10 mouse cellular contexts compared by ENCODE assay signal in the genomic region with DNA sequence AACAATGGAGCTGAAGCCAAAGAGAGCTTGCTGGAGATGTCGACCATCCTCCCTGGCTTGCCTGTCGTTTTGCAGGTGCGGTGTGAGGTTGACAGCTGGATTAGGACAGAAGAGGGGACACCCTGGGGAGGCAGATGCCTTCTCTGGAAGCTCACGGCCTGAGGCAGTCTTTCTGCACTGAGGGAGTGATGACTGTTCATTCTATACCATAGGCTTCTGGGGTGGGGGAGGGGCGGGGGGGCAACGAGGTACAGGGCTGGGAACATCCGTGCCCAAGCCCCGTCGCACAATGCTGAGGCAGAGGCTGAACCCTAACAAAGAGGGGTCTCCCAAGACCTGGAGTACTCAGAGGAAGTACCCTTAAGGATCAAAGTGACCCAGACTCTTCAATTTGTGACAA. TPM values are rescaled to one million over a fixed set of nuclear protein-coding genes. Genes with fewer than 3 reads are reported as not detected.
A peak's percentile ranks its signal among the peaks of the same experiment; 100 is the strongest.
DNase-seq lines count a peak whose midpoint lies in the region; ATAC-seq and TF ChIP-seq lines count a peak whose summit lies in the region.
"Had no signal": no experiment of that assay in that cellular context is flagged by ENCODE, and none has a peak within 500 bp of the region (broad histone marks: within the 10 kb centered on the region; RNA-seq: fewer than 3 reads in every experiment).

No protein-coding gene starts in this region.

- H3K4me2 ChIP-seq in heart, postnatal 0 days (ENCODE audit: low read depth, low read length): peak overlapping the region; percentile 58
- H3K4me2 ChIP-seq in hindbrain, embryonic 16.5 days (ENCODE audit: low read length): peak overlapping the region; percentile 71
- H3K4me2 ChIP-seq in midbrain, embryonic 15.5 days: peak overlapping the region; percentile 58

- no peak for TF ChIP-seq CTCF in heart, postnatal 0 days (IDR thresholded peaks at IDR 0.05; ENCODE audit: low read depth)

- H3K9me3 ChIP-seq in heart, postnatal 0 days (replicated peaks; ENCODE audit: control insufficient read depth, low read length): no peaks in the 10 kb centered on the region
- no peaks in the 10 kb centered on the region for H3K9me3 ChIP-seq in embryonic facial prominence, embryonic 10.5 days
- no peaks in the 10 kb centered on the region for H3K9me3 ChIP-seq in hindbrain, embryonic 16.5 days (ENCODE audit: control insufficient read depth, low read length)
- H3K9me3 ChIP-seq in midbrain, embryonic 15.5 days: no peaks in the 10 kb centered on the region

- intact Hi-C loops in heart, postnatal 10 days (cut with DNase I): no loop called here

- H3K4me1 ChIP-seq in heart, postnatal 0 days (ENCODE audit: control insufficient read depth, insufficient read depth): peaks cover 20% of the 10 kb centered on the region
- peaks cover 44% of the 10 kb centered on the region for H3K4me1 ChIP-seq in embryonic facial prominence, embryonic 10.5 days
- H3K4me1 ChIP-seq in hindbrain, embryonic 16.5 days (ENCODE audit: control insufficient read depth, insufficient read depth, low read depth, low read length): peaks cover 24% of the 10 kb centered on the region
- peaks cover 33% of the 10 kb centered on the region for H3K4me1 ChIP-seq in midbrain, embryonic 15.5 days

- no peaks in the 10 kb centered on the region for H3K27me3 ChIP-seq in heart, postnatal 0 days (ENCODE audit: control insufficient read depth, insufficient read depth, low read length)
- no peaks in the 10 kb centered on the region for H3K27me3 ChIP-seq in embryonic facial prominence, embryonic 10.5 days (replicated peaks; ENCODE audit: low read depth, poor library complexity, severe bottlenecking)
- no peaks in the 10 kb centered on the region for H3K27me3 ChIP-seq in hindbrain, embryonic 16.5 days (replicated peaks; ENCODE audit: control insufficient read depth, insufficient read depth, low read length)
- no peaks in the 10 kb centered on the region for H3K27me3 ChIP-seq in midbrain, embryonic 15.5 days (replicated peaks)

- WGBS in heart, postnatal 0 days: 17% methylated on average over 9 of the region's 9 CpGs
- WGBS in embryonic facial prominence, embryonic 10.5 days: 9% methylated on average over 9 of the region's 9 CpGs
- WGBS in hindbrain, embryonic 16.5 days: under 1% methylated on average over 9 of the region's 9 CpGs
- 2% methylated on average over 9 of the region's 9 CpGs for WGBS in midbrain, embryonic 15.5 days

- no peak for TF ChIP-seq EP300 in heart, postnatal 0 days (IDR thresholded peaks at IDR 0.05; ENCODE audit: low read depth)

- H3K4me3 ChIP-seq in heart, postnatal 0 days (ENCODE audit: low read depth, low read length): peak overlapping the region; percentile 33
- H3K4me3 ChIP-seq in embryonic facial prominence, embryonic 10.5 days: peak overlapping the region; percentile 53
- peak overlapping the region; percentile 43 for H3K4me3 ChIP-seq in hindbrain, embryonic 16.5 days (ENCODE audit: low read length)
- H3K4me3 ChIP-seq in midbrain, embryonic 15.5 days: peak overlapping the region; percentile 33

- peak overlapping the region; percentile 98 for H3K27ac ChIP-seq in heart, postnatal 0 days (ENCODE audit: low read depth)
- H3K27ac ChIP-seq in embryonic facial prominence, embryonic 10.5 days (replicated peaks): peak overlapping the region; percentile 89
- H3K27ac ChIP-seq in hindbrain, embryonic 16.5 days (ENCODE audit: low read depth, low read length): peak overlapping the region; percentile 96
- peak overlapping the region; percentile 96 for H3K27ac ChIP-seq in midbrain, embryonic 15.5 days
- H3K27ac ChIP-seq: macrophage had no signal

- H3K9ac ChIP-seq in heart, postnatal 0 days (replicated peaks; ENCODE audit: low read depth, low read length): peak overlapping the region; percentile 40
- H3K9ac ChIP-seq in hindbrain, embryonic 16.5 days (ENCODE audit: low read depth, low read length): peak overlapping the region; percentile 69
- peak overlapping the region; percentile 51 for H3K9ac ChIP-seq in midbrain, embryonic 15.5 days

- H3K36me3 ChIP-seq in heart, postnatal 0 days (replicated peaks; ENCODE audit: control insufficient read depth, insufficient read depth, low read length): no peaks in the 10 kb centered on the region
- no peaks in the 10 kb centered on the region for H3K36me3 ChIP-seq in embryonic facial prominence, embryonic 10.5 days (replicated peaks)
- no peaks in the 10 kb centered on the region for H3K36me3 ChIP-seq in hindbrain, embryonic 16.5 days (ENCODE audit: control insufficient read depth, insufficient read depth, low read length)
- no peaks in the 10 kb centered on the region for H3K36me3 ChIP-seq in midbrain, embryonic 15.5 days (replicated peaks)

- no peak for DNase-seq in heart, postnatal 0 days (ENCODE audit: low spot score)
- DNase-seq in heart, postnatal 10 days: no peak
- no peak for DNase-seq in embryonic facial prominence, embryonic 10.5 days (ENCODE audit: low spot score)
- DNase-seq in cerebellum, adult 11-12 months: no peak
- DNase-seq in c-Kit-positive CD71-positive TER-119-positive erythroid progenitor cells, embryonic 14.5 days (ENCODE audit: low spot score): no peak
- DNase-seq in urinary bladder, adult 2 months (ENCODE audit: low spot score): no peak
- DNase-seq: spleen, adult 18-20 months had no signal

- no peak for ATAC-seq in heart, postnatal 0 days (ENCODE audit: insufficient read depth, low read depth)
- ATAC-seq in hindbrain, embryonic 16.5 days: peak; percentile 60; the same call in 1 of the 2 replicates
- peak; percentile 77 for ATAC-seq in midbrain, embryonic 15.5 days (replicated peaks)

RNA-seq across cellular contexts. Expression of gene Fgd2, which starts 3.8 kb away (rescaled TPM):
- total RNA-seq in heart, postnatal 0 days (2014; rRNA removed; ENCODE audit: low replicate concordance): 1.4 and 6.3 TPM in 2 replicates
- 1.6 and 2.3 TPM in 2 replicates for polyA plus RNA-seq in heart, postnatal 0 days (2015; fragmentation: Nextera tagmentation; extraction: Ambion mirVana)
- 1 to 10 TPM; 2.5 to 2.6 TPM for total RNA-seq in heart, postnatal 10 days (2021)
- 10.2 and 12.3 TPM in 2 replicates for polyA plus RNA-seq in embryonic facial prominence, embryonic 10.5 days (2016; fragmentation: Nextera tagmentation; extraction: Ambion mirVana)
- polyA plus RNA-seq in hindbrain, embryonic 16.5 days (2015; fragmentation: Nextera tagmentation; extraction: Ambion mirVana): 6.5 and 9.1 TPM in 2 replicates
- polyA plus RNA-seq in midbrain, embryonic 15.5 days (2015; fragmentation: Nextera tagmentation; extraction: Ambion mirVana): 7.0 and 7.5 TPM in 2 replicates
- polyA plus RNA-seq in urinary bladder, adult 2 months (2012; rRNA removed): 19.0 and 26.4 TPM in 2 replicates

RNA-seq across cellular contexts. Expression of gene Mtch1, which starts 9.1 kb away (rescaled TPM):
- total RNA-seq in heart, postnatal 0 days (2014; rRNA removed; ENCODE audit: low replicate concordance): 357 and 380 TPM in 2 replicates
- 208 and 209 TPM in 2 replicates for polyA plus RNA-seq in heart, postnatal 0 days (2015; fragmentation: Nextera tagmentation; extraction: Ambion mirVana)
- total RNA-seq in heart, postnatal 10 days (2021): 100 to 1,000 TPM; 345 to 350 TPM
- polyA plus RNA-seq in embryonic facial prominence, embryonic 10.5 days (2016; fragmentation: Nextera tagmentation; extraction: Ambion mirVana): 278 and 280 TPM in 2 replicates
- polyA plus RNA-seq in hindbrain, embryonic 16.5 days (2015; fragmentation: Nextera tagmentation; extraction: Ambion mirVana): 328 and 463 TPM in 2 replicates
- 519 and 548 TPM in 2 replicates for polyA plus RNA-seq in midbrain, embryonic 15.5 days (2015; fragmentation: Nextera tagmentation; extraction: Ambion mirVana)
- 263 and 279 TPM in 2 replicates for polyA plus RNA-seq in urinary bladder, adult 2 months (2012; rRNA removed)

RNA-seq across cellular contexts. Expression of gene Pi16, which starts 39.4 kb away (rescaled TPM):
- 3.6 and 12.4 TPM in 2 replicates for total RNA-seq in heart, postnatal 0 days (2014; rRNA removed; ENCODE audit: low replicate concordance)
- polyA plus RNA-seq in heart, postnatal 0 days (2015; fragmentation: Nextera tagmentation; extraction: Ambion mirVana): 4.5 and 4.8 TPM in 2 replicates
- total RNA-seq in heart, postnatal 10 days (2021): 10 to 100 TPM; 26.9 to 33.9 TPM
- 0.65 and 0.91 TPM in 2 replicates for polyA plus RNA-seq in embryonic facial prominence, embryonic 10.5 days (2016; fragmentation: Nextera tagmentation; extraction: Ambion mirVana)
- 2.0 and 2.4 TPM in 2 replicates for polyA plus RNA-seq in hindbrain, embryonic 16.5 days (2015; fragmentation: Nextera tagmentation; extraction: Ambion mirVana)
- polyA plus RNA-seq in midbrain, embryonic 15.5 days (2015; fragmentation: Nextera tagmentation; extraction: Ambion mirVana): 3.6 and 4.0 TPM in 2 replicates
- polyA plus RNA-seq in urinary bladder, adult 2 months (2012; rRNA removed): 405 and 508 TPM in 2 replicates

Comparison
In these comparisons a context has a peak if more than half of its experiments do, and no peak if none do; other contexts are left out.
1. RNA of gene Pi16, which starts 39.4 kb away (polyA plus RNA-seq): 405 to 508 TPM in urinary bladder, adult 2 months; 4.5 to 4.8 TPM in heart, postnatal 0 days, 3.6 to 4.0 TPM in midbrain, embryonic 15.5 days, 2.0 to 2.4 TPM in hindbrain, embryonic 16.5 days and 0.65 to 0.91 TPM in embryonic facial prominence, embryonic 10.5 days; every median in the first group is over 10 times any median in the second.
2. Peak in every context shown above with its lines, with median percentiles within 50 percentile points of each other: H3K27ac ChIP-seq, H3K4me2 ChIP-seq, H3K4me3 ChIP-seq and H3K9ac ChIP-seq.